Mouse (Mus musculus) brain, adult 2 months (tissue): Measurements from ENCODE around the gene Def6.

Experiments
- DNase-seq: peaks from one replicate; pipeline ENCODE4 v3.0.0; 2011; ENCODE audit warnings: low read depth, low spot score

The Def6 gene

GRCm38 (mm10) chr17:28207591-28208313 is at the start of gene Def6:
Gene Def6 (plus strand): TSS chr17:28207778.
- peak; percentile 63 for DNase-seq

DNA sequence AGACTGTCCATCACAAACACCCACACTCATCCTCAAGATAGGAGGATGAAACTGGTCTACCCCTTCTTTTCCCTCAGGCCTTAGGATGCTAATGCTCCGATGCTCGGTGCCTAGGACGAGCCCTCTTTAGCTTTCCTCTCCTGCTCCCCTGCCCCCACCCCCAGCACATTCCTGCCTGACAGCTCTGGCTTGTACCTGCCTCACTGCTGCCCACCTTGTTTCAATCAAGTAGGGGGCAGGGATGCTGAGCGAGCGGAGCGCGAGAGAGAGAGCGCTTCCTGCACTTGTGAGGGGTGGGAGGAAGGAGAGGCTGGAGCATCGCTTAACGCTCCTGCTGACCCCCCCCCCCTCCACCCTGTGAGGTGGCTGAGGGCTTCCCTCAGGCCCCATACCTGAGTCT is 47.2 kb upstream of the Def6 start:
- DNase-seq: no peak

- DNase-seq: no peak
Measured at GRCm38 (mm10) chr17:28161310-28161881, 46.2 kb upstream of the Def6 start.

- DNase-seq: peak; percentile 81
Measured at GRCm38 (mm10) chr17:28163666-28164065, 43.9 kb upstream of the Def6 start.

DNA sequence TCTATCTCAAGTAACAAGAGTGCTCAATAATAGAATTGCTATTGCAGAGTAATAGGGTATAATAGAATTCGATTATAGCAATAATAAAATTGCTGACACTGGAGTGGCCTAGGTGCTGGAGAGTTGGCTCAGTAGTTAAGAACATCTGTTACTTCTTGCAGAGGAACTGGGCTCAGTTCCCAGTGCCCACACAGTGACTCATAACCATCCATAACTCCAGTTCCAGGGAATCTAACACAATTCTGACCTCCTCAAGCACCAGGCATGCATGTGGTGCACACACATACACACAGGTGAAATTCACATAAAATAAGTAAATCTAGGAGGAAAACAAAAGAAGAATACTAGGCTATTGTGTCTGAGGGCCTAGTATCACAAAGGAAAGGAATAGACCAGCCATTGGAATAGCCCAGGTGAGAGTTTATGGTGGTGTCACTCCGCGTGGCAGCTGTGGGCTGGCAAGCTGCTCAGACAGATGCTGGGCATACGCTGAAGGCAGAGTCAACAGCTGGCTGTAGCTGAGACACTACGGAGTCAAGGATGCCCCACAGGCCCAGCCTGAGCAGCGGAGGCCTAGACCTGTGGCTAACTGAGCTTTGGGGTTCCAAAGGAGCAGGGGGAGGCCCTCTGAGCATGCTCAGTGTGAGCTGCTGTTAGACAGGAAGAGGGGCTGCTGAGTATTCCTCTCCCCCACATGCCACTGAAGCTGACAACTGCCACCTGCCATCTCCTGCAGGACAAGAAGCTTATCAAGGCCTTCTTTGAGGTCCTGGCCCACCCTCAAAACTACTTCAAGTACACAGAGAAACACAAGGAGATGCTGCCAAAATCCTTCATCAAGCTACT is 36.9 kb upstream of the Def6 start:
- peak; percentile 89 for DNase-seq

DNA sequence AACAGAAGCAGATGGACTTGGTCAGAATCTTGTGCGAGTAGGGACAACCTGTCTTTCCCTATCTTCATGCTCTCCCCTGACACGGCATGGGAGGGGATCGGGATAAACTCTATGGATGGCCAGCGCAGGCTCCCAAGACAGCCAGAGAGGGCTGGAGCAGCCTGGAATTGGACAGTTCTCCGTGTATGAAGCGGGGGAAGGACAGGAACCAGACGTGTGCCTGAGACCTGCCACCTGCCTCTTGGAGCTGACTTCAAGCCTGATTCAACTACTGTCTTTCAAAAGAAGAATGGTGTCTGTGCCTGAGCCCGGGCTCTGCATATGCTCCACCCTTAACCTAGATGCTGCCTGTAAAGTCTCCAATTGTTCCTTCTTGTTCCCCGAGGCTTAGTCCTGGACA is 34.9 kb upstream of the Def6 start:
- no peak for DNase-seq

- peak; percentile 95 for DNase-seq
Measured at GRCm38 (mm10) chr17:28176775-28177539, 30.6 kb upstream of the Def6 start, which contains the start of gene Zfp523. Gene Zfp523 (plus strand): TSS chr17:28177129.

DNA sequence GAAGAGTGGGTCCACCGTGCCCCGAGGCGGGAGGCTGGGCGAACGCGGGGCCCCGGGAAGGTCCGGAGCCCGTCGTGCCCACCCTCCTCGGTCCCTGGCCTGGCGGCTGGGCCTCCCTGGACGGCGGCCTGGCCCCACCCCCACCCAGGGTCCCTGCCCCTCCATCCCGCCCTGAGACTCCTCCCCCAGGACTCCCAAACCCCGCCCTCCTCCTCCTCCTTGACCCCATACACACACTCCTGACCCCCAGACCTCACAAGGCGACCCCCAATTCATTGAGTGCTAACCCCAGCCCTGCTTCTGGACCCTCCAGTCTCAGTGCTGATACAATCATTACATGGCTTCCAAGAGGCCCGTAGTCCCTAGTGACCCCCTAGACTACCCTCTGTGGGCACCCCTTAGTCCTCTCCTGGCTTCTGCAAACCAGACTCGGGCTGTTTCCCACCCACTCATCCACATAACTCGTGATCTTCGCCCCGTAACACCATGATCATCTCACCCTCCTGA is 30.0 kb upstream of the Def6 start:
- DNase-seq: peak; percentile 57

- DNase-seq: peak; percentile 56
Measured at GRCm38 (mm10) chr17:28180331-28180730, 27.2 kb upstream of the Def6 start.

DNA sequence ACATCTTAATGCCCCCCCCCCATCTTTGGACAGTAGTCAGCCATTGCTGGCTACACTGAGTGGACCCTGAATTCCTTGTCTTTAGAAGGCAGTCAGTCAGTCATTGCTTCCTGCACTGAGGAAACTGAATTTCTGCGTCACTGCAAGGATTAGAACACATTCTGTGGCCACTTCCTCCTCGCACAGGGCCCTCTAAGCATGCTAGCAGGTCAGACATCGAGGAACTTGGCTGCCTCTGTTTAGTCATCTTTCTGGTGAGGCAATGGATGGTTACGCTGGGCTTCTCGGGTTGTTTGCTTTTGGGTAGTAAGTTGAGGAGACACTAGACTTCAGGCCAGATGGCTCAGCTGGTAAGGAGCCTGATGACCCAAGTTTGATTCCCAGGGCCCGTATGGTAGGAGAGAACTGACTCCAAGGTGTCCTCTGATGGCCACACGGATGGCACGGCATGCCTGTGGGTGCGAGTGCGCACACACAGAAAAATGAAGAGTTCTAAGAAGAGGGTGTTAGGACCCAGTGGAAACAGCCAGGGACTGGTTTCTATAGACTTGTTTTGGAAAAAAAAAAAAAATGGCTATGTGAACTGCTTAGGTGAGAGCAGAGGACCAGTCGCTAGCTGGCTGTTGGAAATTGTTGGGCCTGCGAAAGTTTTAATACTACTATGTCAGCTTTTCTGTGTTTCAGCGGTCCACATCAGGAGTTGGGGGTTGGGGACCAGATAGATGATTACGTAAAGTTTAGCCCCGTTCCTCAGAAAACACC is 26.6 kb upstream of the Def6 start:
- DNase-seq: no peak

DNA sequence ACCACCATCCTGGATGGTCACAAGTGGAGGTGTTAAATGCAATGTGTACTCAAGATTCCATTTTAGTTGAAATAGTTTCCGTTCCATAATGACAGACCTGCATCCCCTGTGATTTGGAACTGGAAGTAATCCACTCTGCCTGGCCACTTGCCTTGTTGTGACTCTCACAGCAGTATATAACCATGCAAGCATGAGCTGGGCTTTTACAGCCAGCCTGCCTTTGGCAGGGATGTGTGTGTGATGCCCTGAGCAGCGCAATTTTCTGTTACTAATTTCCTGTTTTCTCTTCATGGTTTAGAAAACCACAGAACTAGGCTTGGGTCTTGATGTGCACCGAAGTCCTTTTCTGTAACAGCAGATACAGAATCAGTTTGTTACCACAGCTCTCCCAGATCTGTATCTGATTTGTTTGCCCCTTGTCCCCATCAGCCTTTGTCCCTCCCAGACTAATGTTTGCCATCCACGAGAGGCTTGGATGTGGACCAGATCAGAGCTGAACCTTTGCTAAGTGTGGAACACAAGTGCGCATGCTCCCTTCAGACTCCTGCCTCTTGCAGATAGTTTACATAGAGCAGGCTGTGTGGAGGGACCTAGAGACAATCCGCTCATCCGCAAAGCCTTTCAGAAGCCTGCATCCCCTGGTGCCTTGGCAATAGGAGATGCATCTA is 22.5 kb upstream of the Def6 start:
- peak; percentile 40 for DNase-seq

DNA sequence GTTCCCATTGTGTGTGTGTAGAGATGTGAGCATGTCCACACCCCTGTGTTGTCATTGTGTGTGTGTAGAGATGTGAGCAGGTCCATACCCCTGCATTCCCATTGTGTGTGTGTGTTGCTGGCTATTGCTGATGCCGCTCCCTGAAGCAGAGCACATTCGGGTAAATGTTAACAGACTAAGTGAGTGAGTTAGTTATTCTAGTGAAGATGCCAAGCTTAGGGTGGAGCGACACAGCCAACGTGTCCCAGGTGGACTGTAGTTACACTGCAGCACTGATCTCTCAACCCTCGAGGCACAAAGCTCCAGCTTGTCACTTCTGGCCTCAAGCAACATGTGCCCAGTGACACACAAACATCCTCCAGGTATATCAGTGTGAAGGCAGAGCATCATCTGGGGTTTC is 19.3 kb upstream of the Def6 start:
- DNase-seq: no peak

DNA sequence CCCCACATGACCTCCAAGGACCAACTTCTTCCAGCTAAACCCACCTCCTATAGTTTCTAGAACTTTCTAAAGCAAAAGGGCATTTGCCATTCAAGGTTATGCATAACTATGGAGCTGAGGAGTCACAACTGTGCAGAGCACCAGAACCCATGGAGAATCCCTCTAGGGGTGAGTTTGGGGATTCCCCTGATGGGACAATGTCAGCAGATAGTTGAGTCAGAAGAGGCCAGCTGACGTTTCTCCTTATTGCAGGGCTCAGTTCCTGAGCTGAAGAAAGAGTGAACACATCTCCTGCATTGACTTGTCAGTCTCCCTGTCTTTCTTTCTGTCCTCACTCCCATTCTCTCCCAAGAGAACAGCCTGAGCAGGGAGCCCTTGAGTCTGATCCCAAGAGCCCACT is 14.8 kb upstream of the Def6 start:
- no peak for DNase-seq

GRCm38 (mm10) chr17:28193559-28193958 is 14.0 kb upstream of the Def6 start:
- peak; percentile 48 for DNase-seq

DNA sequence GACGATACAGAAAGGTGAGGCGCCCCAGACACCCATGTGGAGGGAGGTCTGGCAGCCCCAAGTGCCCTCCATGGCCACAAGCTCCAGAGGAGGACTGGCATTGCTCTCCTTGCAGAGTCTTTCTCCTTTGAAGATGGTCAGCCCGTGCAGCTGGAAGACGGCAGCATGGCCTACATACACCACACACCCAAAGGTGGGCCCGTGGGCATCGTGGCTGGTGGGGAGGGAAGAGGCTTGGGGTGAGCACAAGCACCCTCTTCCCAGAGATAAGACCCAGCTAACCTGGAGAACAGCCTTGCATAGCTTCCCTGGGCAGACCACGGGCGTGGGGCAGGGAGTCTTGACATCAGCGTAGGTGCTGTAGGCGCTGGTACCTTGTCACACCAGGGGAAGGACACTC is 12.5 kb upstream of the Def6 start:
- DNase-seq: no peak

GRCm38 (mm10) chr17:28197646-28198045 is 9.9 kb upstream of the Def6 start:
- DNase-seq: no peak

DNA sequence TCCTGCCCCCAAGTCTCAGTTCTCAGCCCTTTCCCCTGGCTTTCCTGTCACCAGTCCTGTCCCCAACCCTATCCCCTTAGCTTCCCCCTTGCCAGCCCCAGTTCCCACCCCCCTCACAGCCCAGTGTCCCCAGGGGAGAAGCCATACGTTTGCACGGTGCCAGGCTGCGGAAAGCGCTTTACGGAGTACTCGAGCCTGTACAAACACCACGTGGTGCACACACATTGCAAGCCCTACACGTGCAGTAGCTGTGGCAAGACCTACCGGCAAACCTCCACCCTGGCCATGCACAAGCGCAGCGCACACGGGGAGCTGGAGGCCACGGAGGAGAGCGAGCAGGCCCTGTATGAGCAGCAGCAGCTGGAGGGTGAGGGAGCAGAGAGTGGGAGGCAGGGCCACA is 5.6 kb upstream of the Def6 start:
- no peak for DNase-seq

- DNase-seq: peak; percentile 74
Measured at GRCm38 (mm10) chr17:28204052-28204720, 3.4 kb upstream of the Def6 start.

GRCm38 (mm10) chr17:28205443-28205842 is 2.1 kb upstream of the Def6 start:
- no peak for DNase-seq

GRCm38 (mm10) chr17:28207092-28207491 is 486 bp upstream of the Def6 start:
- no peak for DNase-seq
